Mouse (Mus musculus) stomach, postnatal 0 days (tissue): ENCODE data around the gene Sfrp2.

Experiments used
- CTCF ChIP-seq: IDR thresholded peaks from 2 replicates; pipeline ENCODE4 v1.5.1; 2016; ENCODE audit warnings: antibody characterized with exemption, low read depth, mild to moderate bottlenecking, moderate library complexity
- EP300 ChIP-seq: optimal IDR thresholded peaks from 2 replicates; pipeline ENCODE3; 2016; ENCODE audit warnings: antibody characterized with exemption

GRCm38 (mm10) chr3:83781460-83782222 is 15.5 kb downstream of the Sfrp2 start:
- TF ChIP-seq CTCF (no peak), EP300 (no peak)
